Mouse (Mus musculus) cerebellum, adult 11-12 months (tissue): Measurements from ENCODE around the gene Kcns3.

ENCODE experiments used
- DNase-seq: peaks from one replicate; pipeline ENCODE4 v3.0.0; 2022

Gene Kcns3

GRCm38 (mm10) chr12:11151015-11151414, at the start of gene Kcns3:
Kcns3 (minus strand) TSS chr12:11151056.
- DNase-seq = no peak

- DNase-seq = no peak
These were observed 47.7 kb upstream of the Kcns3 start for GRCm38 (mm10) chr12:11198551-11198950.

GRCm38 (mm10) chr12:11198026-11198425, 47.2 kb upstream of the Kcns3 start:
- no peak for DNase-seq

- no peak for DNase-seq
These were observed 46.0 kb upstream of the Kcns3 start for GRCm38 (mm10) chr12:11196830-11197229.

- DNase-seq = peak; percentile 22
These were observed 45.3 kb upstream of the Kcns3 start for GRCm38 (mm10) chr12:11196142-11196597.

GRCm38 (mm10) chr12:11195031-11195430, 44.2 kb upstream of the Kcns3 start:
- DNase-seq = no peak

GRCm38 (mm10) chr12:11178486-11179154, 27.8 kb upstream of the Kcns3 start:
- peak; percentile 42 for DNase-seq

GRCm38 (mm10) chr12:11177408-11178394, 26.8 kb upstream of the Kcns3 start:
- DNase-seq = no peak

- no peak for DNase-seq
These were observed 7.8 kb upstream of the Kcns3 start for GRCm38 (mm10) chr12:11158670-11159069.

- no peak for DNase-seq
These were observed 4.3 kb upstream of the Kcns3 start for GRCm38 (mm10) chr12:11155123-11155522.

GRCm38 (mm10) chr12:11153587-11153986, 2.7 kb upstream of the Kcns3 start:
- DNase-seq = no peak

GRCm38 (mm10) chr12:11150192-11150935, 492 bp downstream of the Kcns3 start:
- DNase-seq = no peak

GRCm38 (mm10) chr12:11149421-11150191, 1.2 kb downstream of the Kcns3 start:
- no peak for DNase-seq

- no peak for DNase-seq
These were observed 1.8 kb downstream of the Kcns3 start for GRCm38 (mm10) chr12:11149121-11149420.

- DNase-seq = no peak
These were observed 6.0 kb downstream of the Kcns3 start for GRCm38 (mm10) chr12:11144894-11145293.

- DNase-seq = no peak
These were observed 18.4 kb downstream of the Kcns3 start for GRCm38 (mm10) chr12:11132418-11132817.

- no peak for DNase-seq
These were observed 21.7 kb downstream of the Kcns3 start for GRCm38 (mm10) chr12:11129188-11129587.

- DNase-seq = no peak
These were observed 24.6 kb downstream of the Kcns3 start for GRCm38 (mm10) chr12:11126186-11126759.

- no peak for DNase-seq
These were observed 49.3 kb downstream of the Kcns3 start for GRCm38 (mm10) chr12:11101565-11101964.

GRCm38 (mm10) chr12:11088626-11089372, 62.1 kb downstream of the Kcns3 start:
- DNase-seq = no peak

- no peak for DNase-seq
These were observed 64.0 kb downstream of the Kcns3 start for GRCm38 (mm10) chr12:11086866-11087265.
